Mouse (Mus musculus) c-Kit-positive CD71-negative TER-119-negative erythroid progenitor cells, embryonic 14.5 days (primary cell): ENCODE results near the gene Rtn4rl2.

Source experiments
- DNase-seq: peaks from one replicate; pipeline ENCODE4 v3.0.0-alpha.2; 2013; ENCODE audit warnings: low read depth

The Rtn4rl2 gene

GRCm38 (mm10) chr2:84843654-84844053 is 42.9 kb downstream of the Rtn4rl2 start:
- DNase-seq: no peak

DNA sequence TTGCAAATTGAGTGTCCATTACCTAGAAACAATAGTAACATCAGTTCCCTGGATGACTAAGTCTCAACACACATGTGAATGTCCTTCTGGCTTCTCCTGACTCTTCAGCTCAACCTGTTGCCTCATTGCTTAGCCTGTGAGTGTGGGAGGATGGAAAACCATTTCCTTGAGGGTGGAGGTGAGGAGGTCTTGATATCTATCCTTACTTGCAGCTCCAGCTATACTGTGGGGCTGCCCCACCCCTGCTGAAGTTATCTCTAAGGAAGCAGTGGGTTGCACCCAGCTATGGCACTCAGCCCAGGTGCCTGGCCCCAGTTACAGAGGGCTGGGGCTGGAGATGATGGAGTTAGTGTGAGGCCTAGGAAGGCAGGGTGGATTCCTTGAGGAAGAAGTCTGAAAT is 44.6 kb downstream of the Rtn4rl2 start:
- no peak for DNase-seq

DNA sequence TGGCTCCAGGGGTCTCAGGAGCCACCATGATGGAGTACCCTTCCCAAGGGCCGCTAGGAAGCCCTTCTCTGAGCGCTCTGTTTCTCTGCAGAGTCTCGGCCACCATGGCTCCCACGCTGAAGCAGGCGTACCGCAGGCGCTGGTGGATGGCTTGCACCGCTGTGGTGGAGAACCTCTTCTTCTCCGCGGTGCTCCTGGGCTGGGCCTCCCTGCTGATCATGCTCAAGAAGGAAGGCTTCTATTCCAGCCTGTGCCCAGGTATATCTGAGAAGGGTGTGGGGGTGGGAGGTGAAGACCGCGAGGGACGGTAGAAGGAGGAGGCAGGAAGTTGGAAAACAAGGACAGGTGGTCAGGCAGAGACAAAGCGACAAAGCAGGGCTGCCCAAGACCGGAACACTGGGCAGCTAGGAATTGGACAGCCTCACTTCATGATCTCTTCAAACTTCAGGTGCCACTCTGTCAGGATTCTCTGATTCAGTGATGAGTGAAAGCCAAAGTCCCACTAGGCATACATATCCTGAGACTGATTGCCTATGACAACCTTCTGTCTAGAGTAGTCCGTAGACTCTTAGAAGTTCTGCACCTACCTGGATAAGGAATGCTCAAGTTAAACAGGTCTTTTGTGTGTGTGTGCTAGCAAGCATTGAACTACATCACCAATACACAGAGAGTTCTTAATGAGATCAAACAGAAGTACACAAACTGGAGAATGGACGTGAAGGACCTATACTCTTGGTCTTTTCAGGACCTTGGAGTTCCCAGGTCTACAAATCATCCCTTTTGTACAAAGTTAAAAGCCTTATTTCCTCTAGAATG is 45.6 kb downstream of the Rtn4rl2 start:
- DNase-seq: no peak

DNA sequence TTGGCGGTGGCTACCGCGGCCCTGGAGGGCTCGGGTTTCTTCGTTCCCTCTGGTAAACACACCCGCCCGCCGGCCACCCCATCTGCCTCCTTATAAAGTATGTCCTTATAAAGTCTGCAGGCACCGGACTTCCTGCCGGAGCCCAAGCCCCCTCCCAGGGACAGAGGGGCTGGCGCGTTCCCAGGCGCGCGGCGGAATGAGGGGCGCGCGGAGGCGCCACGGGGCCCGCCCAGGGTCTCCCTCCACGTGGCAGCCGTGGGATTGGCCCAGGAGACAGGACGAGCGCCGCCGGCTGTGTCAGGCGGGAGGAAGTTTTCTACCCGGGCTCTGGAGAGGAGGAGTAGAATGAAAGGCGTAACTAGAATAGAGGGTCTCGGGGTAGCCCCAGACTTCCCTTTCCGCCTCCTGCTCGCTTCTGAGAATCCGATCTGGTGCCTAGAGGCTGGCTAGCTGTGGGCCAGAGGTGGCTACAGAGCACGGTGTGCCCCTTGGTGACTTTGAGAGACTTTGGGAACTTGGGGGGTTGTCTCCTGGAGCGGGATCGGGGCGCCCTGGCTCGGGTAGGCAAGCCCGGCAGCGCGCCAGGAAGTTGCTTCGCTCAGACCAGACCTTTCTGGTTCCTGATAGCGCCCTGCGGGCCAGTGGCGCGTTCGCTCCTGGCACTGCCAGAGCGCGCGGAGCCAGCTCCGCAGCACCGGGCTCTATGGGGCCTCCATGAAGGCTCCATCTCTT is 46.3 kb downstream of the Rtn4rl2 start:
- no peak for DNase-seq

DNA sequence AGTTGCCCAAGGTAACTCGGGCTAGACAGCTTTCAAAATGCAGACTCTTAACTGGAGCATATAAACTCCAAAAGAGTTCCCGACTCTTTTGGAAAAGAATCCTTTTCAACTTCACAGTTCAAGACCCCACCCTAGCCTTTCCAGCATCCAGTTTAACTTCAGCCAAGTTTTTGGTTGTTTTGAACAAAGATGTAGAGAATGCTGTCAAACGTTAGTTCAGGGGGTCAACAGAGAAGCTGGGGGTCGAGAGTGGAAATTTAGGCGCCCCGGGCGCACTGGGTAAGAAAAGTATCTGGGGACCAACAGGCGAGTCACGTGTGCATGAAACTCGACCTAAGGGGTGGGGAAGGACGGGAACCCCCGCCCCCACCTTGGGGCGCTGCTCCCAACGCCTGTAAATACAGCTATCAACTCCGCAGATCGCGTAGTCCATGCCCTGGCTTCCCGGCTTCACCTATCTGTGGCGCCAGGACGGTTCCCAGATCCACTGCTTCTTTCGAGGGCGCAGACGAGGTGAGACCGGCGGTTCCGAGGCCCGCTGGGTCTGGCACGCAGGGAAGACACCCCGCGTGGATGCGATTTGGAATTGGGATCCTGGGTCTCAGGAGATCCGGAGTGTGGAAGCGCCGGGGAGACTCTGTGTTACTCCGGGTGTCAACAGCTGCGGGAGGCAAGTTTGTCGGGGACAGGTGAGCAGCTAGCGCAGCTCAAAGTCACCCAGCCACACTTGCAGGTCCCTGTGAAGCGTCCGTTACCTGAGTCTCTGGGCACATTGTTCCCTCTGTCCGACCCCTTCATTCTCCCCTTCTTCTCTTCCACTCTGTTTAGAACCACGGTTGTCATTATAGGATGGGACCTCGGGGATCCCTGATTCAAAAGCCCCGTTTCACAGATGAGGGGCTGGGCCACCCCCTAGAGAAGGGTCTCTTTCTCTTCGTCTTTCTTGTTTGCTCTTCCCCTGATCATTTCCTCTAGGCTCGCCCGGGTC is 47.2 kb downstream of the Rtn4rl2 start:
- DNase-seq: no peak

DNA sequence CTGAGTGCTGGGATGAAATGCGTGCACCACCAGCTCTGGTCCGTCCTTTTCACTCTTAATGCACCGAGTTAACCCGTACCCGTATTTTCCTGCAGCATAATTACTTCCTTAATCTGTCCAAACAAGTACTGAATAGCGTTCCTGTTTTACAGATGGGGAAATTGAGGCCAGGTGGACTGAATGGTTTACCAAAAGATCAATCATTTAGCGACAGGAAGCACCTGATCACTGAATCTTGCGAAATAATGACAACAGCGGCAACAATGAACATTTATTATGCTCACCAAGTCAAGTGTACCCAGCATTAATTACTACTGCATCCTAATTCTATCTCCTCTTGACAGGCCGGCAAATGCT is 47.9 kb downstream of the Rtn4rl2 start, which contains the start of gene Slc43a1:
TSS of gene Slc43a1 (plus strand) at position 258 of the 357 bp plus-strand sequence.
- DNase-seq: no peak

DNA sequence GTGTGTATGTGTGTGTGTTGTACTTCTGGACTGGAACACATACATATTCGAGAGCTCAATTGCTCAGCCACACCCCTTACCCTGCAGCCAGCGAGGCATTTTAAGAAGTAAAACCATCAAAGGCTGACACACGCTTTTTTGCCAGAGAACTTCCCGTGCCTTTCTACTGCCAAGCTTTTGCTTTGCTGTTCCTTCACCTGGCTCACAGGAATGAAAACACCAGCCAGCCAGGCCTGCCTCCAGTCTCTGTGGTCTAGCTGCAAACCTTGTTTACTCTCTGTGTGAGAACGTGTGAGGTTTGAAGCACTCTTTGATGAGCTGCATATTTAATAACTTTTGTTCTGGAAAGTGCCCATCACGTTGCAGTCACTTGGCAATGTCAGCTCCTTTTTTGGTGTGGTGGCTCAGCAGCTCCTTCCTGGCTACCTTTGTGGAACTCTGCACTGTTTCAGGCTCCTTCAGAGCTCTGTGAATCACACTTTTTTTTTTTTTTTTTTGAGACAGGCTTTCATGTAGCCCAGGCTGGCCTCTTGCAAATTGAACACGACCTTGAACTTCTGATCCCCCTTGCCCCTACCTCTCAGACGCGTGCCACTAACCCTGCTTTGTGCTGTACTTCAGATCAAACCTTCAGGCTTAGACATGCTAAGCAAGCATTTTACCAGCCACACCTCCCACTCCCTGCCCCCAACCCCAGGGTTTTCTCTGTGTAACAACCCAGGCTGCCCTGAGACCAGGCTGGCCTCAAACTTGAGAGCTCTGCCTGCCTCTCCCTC is 48.5 kb downstream of the Rtn4rl2 start:
- DNase-seq: no peak

DNA sequence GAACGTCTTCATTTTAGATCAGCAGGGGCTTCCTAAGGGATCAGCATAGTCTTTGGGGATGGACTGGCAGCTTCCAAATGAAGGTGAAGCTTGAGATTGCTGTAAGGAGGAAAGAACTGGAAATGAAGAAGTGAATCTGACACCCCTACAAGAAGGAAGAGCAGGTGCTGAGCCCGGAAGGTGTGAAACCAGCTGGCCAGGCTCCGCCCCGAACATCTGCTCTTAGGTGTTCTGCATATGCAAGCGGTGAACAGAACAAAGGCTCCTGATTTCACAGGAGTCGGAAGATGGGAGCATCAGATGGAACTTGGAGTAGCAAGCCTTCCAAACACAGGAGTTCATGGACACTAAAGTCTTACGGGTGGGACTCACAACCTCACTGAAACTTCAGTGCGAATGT is 49.4 kb downstream of the Rtn4rl2 start:
- no peak for DNase-seq

GRCm38 (mm10) chr2:84831666-84832391 is 54.7 kb downstream of the Rtn4rl2 start:
- peak; percentile 78 for DNase-seq

DNA sequence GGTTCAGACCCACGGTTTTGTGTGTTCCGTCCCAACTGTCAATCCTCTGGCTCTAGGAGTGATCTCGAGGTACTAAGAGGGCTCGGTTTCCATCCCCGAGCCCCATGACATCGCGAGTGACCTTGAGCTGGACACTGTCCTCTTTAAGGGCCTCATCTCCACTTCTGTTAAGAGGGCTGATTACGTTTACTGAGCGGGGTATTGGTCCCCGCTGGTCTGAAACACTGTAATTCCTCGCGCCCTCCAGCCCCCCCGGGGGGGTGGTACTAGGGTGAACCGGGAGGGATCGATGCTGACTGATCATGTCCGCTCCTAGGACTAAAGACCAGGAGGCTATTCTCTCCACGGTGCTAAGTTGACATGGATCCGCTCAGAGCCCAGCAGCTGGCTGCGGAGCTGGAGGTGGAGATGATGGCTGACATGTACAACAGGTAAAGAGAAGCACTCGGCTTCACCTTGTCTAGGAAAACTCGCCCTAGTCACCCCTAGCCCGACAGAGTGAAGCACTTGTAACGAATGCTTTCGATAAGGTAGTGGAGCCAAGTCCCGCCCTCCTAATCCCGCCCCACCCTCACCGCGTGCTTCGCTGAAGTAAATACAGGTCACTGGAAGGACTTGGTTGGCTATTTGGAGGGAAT is 59.1 kb downstream of the Rtn4rl2 start:
- DNase-seq: no peak

DNA sequence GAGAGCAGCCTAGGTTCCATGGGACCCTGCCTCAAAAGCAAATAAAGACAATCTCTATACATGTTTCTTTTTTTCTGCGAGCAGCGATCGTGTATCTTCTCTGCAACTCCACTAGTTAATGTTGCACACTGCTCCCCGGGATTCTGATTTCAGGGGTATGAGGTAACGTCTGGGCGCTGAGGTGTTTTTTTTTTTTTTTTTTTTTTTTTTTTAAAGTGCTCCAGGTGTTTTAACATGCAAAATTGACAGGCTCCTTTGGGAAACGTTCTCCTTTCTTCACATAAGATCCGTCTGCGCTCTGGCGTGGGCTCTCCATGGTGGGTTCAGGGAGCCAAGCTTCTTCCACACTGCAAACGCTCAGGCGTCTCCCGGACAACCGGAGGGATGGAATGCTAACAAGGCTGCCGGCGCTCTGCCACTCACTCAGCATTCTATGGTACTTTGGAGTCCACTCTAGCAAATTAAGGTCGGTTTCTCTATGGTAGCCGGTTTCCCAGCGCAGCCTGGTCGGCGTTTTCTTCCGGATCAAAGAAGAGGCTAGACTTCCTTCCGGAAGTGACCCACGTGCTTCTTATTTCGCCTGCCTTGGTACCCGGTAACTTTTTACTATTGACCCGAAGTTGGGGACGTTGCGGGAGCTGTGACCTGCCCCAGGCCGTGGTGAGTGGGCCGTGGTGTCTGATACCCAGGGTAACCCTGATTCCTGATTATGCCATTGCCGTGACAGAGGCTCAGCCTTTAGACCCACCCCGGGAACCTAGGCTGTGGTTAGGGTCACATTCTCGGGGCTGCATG is 59.8 kb downstream of the Rtn4rl2 start, which contains the start of gene Timm10:
TSS of gene Timm10 (plus strand) at position 510 of the 795 bp plus-strand sequence.
- peak; percentile 85 for DNase-seq

DNA sequence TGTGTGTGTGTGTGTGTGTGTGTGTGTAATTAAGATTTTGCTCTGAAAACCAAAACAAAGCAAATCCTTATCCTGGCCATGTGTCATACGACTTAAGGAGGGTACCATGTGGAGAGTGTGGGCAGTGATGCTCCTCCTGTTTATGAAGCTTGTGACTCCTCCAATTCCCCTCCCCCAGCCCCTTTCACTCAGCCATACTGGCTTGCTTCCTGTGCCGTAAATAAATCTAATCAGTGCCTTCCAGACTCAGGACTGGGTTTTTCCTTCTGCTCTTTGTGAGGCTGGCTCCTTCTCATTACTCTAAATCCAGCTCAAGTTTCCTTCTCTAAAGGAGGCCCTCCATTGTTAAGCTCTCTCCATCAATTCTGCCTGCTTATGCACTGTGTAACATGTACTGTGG is 63.3 kb downstream of the Rtn4rl2 start:
- no peak for DNase-seq

GRCm38 (mm10) chr2:84822552-84822951 is 64.0 kb downstream of the Rtn4rl2 start, which contains the start of gene Smtnl1:
Gene Smtnl1, minus strand, starts transcription at chr2:84822652.
- no peak for DNase-seq
